Mouse (Mus musculus) thymus, postnatal 25 days (tissue): ENCODE data around the gene Dnajc7.
"Not testable (repeated sequence)": the region's sequence is repeated elsewhere in the genome, so short reads cannot be mapped to it uniquely, and the experiment has no call there.

Experiments used
- DNase-seq: peaks from one replicate; pipeline ENCODE4 v3.0.0; 2022

The Dnajc7 gene

DNA sequence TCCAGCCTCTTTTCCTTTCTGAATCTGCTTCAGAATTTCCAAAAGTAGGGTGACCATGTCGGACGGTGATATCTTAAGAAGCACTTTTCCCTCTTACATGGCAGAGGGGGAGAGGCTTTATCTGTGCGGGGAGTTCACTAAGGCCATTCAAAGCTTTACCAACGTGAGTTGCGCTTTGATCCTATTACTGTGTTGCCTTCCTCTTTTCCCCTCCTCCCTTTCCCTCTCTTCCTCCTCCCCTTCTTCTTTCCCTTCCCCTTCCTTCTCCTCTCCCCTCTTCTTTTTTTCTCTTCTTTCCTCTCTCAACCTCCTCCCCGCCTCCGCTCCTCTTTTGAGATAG is 74.3 kb downstream of the Dnajc7 start:
- DNase-seq: no peak

DNA sequence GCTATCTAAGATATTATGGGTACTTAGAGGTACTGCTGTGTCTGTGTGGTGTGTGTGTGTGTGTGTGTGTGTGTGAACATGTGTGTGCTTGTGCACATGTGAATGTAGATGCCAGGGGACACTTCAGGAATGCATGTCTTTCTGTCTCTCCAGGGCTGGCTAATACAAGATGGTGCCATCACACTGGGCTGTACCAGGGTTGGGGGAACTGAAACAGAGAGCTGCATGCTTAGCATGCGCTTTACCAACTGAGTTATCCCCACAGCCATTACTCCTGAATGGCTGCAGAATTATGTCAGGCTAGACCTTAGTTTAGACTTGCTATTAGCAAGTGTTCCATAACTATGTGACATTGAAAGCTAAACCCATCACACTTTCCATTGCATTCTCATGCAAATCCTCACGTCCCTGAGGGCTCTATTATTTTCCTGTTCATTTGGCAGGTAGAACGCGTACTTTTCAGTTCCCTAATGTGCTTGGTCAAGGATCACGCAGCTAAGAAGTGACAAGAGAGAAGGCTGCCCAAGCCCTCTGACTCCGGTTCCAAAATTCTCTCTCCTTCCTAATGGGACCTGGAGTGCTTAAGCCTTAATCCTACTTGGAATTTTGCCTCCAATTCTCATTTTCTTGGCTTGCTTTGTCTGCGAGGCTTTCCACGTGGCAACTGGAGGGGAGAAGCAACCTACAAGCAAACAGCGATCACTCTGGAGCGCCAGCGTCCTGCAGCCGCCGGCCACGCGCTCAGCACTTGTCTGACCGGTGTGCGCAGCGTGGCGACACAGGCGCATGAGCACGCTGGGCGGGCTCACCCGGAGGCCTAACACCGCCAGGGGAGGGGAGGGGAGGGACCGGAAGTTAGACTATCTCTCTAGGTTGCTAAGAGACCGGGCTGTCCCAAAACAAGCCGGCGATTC is 74.9 kb downstream of the Dnajc7 start, which contains the start of gene Ttc25:
Gene Ttc25, plus strand, starts transcription at position 776 of the 914 bp plus-strand sequence.
- DNase-seq: peak; percentile 72

DNA sequence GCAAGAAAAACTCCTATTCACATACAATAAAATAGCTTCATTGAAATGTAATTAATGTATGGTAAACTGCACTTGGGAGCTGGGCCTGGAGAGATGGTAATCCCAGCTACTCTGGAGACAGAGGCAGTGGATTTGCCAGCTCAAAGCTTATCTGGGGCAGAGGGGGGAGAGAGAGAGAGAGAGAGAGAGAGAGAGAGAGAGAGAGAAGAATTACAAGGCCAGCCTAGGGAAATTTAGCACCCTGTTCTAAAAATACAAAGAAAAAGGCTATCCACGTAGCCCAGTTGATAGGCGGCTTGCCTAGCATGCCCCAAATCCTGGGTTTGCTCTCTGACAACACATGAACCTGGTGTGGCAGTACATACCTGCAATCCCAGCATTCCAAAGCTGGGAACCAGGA is 78.4 kb downstream of the Dnajc7 start:
- no peak for DNase-seq

DNA sequence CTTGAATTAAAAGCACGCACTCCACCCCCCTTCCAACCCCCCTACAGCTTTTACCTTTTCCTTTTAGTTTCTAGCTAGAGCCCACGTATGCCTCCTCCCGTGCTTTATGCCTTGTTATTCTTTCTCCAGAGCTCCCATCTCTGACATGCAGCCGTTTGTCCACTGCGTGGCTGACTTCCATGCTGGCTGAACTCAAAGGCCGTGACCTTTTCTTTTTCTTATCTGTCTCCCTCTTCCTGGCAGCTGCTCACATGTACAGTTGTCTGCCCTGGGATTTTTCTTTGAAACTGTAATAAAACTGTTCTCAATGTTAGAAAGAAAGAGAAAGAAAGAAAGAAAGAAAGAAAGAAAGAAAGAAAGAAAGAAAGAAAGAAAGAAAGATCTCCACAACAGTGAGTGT is 79.0 kb downstream of the Dnajc7 start:
- DNase-seq: no peak

DNA sequence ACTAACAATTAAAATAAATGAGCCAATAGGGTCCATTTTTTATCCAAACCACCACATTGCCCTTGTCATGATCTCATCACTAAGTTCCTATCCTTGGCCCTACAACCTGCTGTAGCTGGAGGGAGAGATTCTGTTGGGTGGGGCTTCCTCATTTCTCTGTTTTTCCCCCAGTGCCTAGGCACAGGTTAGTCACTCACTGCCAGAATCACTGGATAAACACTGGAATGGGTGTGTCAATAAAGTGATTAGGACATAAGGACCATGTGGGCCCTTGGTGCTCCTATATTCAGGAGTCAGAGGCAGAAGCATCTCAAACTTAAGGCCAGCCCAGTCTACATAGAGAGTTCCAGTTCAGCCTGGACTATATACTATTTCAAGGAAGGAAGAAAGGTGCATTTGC is 83.5 kb downstream of the Dnajc7 start:
- no peak for DNase-seq

DNA sequence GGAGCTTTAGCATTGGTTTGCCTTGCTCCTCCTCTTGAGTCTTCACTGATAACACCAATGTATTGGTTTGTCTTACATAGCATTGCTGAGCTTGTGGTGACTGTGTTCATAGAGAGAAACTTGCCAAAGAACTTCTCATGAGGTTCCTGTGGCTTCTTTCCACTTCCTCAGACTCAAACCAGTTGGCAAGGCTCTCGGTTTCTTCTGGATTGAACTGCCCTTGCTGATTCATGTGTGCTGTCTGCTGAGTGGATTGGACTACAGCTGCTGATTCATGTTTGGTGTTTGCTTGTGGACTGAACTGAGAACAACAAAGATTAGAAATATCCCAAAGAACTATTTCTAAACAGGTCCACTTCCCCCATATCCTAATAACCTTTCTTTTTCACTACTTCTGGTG is 84.0 kb downstream of the Dnajc7 start:
- DNase-seq: no peak

DNA sequence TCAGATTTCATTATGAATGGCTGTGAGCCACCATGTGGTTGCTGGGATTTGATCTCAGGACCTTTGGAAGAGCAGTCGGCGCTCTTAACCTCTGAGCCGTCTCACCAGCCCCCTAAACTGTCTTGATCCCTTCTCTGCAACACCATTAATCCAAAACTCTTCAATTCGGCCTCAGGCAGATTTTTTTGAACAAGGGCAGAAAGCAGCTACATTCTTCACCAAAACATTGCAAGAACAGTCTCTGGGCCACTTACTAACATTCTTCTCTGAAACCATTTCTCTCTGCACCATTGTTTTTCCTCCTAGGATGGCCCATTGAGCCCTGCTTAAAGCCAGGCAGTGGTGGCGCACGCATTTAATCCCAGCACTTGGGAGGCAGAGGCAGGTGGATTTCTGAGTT is 85.1 kb downstream of the Dnajc7 start:
- not testable (repeated sequence) for DNase-seq

DNA sequence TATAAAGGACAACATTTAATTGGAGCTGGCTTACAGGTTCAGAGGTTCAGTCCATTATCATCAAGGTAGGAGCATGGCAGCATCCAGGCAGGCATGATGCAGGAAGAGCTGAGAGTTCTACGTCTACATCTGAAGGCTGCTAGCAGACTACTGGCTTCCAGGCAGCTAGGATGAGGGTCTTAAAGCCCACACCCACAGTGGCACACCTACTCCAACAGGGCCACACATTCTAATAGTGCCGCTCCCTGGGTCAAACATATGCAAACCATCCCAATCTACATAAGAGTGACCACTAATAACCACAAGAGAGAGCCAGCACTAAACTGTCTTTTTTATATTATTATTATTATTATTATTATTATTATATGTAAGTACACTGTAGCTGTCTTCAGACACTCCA is 85.6 kb downstream of the Dnajc7 start:
- not testable (repeated sequence) for DNase-seq

DNA sequence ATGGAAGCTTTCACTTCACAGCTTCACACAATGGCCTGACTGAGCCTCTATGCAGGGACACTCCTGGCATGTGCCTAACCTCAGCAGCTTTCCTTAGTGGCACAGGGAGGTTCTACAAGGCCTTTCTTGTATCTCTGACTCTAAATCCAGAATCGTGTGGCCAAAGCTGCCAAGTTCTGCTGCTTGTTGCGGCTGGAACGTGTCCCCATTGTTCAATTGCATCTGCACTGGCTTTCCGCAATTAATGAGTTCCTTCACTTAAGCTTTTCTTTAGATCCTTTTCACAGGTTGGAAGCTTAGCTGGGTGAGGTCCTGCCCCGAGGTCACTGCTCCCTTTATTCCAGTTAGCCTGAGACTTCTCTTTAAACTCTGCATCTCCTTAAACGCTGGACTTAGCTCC is 86.1 kb downstream of the Dnajc7 start:
- no peak for DNase-seq
